Mouse (Mus musculus): ENCODE data around the gene Olfr781. TPM values are rescaled to one million over a fixed set of nuclear protein-coding genes. Genes with fewer than 3 reads are reported as not detected.
"Not testable (repeated sequence)": the region's sequence is repeated elsewhere in the genome, so short reads cannot be mapped to it uniquely, and the experiment has no call there.

Gene Olfr781
- not detected in 2 replicates for total RNA-seq (2021)
- long read RNA-seq, experiment 1, result 0 reads
- long read RNA-seq, experiment 2, result 0 reads

DNA sequence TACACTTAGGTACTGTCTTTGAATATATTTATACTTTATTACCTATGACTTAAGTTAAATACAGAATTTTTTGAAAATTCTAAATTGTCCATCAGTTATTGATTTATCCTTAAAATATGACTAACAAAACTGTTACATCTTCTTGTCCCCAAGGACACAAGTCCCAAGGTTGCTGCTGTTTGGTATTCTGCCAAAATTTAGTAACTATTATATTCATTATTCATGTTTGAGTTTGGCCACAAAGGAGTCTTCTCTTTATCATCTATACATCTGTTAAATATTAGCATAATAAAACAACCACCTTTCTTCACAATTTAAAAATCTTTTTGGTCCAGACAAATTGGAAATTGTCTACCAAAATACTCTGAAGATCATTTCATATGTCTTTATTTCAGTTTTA lies at the start of gene Olfr781:
Olfr781 (plus strand) TSS at position 301 of the 400 bp plus-strand sequence.
- no peak for DNase-seq

DNA sequence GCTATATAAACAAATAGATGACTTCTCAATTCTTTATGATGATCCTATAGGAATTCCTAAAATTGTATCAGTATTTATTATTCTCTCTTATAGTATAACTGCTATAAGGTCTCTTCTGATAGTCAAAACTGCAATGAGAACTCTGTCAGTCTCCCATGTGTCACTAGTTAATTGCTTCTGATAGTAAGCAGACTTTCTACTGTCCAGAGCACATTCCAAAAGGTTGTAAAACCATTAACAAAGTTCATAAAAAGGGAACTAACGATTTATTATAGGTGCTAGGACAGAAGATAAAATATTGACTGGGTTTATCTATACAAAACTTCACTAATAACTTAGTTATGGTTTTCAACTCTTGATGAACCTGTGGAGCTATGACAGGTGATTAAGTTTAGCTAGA lies 15.7 kb upstream of the Olfr781 start:
- DNase-seq, result not testable (repeated sequence)

DNA sequence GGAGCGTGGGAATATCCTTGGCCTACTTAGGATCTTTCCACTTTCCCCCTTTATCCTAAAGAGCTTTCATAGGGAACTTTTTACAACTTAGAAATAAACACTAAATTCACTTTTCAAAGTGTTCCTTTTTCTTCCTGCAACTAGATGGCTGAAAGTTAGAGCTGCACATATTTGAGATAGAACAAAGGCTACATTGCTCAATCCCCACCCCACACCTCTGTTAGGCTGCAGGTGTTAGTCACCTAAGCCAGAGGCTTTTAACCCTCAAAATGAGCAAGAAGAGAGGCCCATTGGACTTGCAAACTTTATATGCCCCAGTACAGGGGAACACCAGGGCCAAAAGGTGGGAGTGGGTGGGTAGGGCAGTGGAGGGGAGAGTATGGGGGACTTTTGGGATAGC lies 15.1 kb upstream of the Olfr781 start:
- not testable (repeated sequence) for DNase-seq

DNA sequence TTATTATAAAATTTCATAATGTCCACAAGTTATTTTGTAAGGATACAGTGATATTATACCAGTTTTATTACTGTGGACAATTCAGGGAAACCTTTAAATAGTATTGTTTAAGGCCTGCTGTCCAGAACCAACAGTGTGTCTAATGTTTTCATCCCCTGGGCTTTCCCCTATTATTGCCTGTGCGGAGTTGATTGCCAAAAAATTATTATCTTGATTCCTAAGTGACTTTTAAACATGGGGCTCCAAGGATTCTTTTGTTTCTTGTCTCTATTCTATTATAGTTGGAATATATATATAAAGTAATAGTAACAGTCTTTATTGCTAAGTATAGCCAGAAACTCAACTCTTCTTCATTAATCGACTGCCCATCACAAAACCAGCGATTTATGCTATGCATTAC lies 10.8 kb upstream of the Olfr781 start, which contains the start of gene Olfr780:
Olfr780 (plus strand) TSS at position 301 of the 400 bp plus-strand sequence.
- DNase-seq, result no peak

DNA sequence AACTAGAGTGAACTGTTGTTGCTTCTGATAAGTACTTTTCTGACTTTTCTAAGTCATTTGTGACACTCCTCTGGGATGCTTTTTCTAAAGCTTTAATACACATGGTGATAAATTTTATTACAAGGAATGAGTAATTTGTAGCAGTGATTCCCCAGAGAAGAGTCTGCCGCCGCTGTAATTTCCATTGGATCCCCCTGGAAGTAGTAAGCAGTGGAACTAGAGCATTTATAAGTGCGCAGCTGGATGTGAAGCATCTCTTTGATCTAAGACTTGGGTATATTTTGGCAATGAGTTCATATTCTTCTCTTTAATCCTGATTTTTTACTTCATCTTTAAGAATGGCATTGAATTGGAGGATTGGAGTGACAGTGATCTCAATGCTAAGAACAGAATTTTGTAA lies 19.9 kb downstream of the Olfr781 start, which contains the start of gene Olfr782:
Olfr782 (plus strand) TSS at position 301 of the 400 bp plus-strand sequence.
- no peak for DNase-seq

DNA sequence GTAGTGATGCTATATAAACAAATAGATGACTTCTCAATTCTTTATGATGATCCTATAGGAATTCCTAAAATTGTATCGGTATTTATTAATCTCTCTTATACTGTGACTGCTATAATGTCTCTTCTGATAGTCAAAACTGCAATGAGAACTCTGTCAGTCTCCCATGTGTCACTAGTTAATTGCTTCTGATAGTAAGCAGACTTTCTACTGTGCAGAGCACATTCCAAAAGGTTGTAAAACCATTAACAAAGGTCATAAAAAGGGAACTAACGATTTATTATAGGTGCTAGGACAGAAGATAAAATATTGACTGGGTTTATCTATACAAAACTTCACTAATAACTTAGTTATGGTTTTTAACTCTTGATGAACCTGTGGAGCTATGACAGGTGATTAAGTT lies 23.8 kb downstream of the Olfr781 start:
- not testable (repeated sequence) for DNase-seq

DNA sequence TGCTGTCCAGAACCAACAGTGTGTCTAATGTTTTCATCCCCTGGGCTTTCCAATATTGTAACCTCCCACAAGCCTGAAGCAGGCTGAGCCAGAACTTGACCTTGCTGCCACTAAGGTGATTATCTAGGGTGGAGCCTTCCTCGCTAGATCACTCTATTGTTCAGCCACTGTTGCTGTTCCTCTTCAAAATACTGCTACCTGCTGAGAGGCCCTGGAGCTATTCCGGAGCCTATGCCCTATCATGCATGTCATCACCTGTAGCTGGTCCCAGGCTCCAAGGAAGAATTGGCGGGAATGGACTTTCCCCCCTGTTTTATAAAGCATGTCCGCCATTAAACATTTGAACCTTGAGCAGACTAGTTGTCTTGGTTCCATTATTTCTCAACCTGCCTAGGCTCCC lies 27.8 kb downstream of the Olfr781 start:
- DNase-seq, result not testable (repeated sequence)

DNA sequence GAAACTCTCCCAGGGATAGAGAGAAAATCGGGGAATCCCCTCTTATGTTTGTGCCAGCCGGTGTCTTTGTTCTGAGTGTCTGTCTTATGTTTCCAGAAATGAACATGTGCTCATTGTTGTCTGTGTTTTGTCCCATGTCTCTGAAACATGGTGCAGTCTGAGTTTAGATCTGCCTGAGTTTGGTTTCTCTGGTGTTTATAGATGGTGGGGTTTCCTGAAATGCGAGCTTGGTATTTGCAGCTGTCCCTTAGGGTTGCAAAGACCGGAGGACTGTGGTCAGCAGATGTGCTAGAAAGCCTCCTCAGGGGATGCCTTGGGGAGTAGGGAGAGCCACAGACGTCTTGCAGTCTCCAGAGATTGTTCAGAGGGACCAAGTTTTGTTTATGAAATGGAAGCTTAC lies 28.7 kb downstream of the Olfr781 start:
- DNase-seq, result no peak

DNA sequence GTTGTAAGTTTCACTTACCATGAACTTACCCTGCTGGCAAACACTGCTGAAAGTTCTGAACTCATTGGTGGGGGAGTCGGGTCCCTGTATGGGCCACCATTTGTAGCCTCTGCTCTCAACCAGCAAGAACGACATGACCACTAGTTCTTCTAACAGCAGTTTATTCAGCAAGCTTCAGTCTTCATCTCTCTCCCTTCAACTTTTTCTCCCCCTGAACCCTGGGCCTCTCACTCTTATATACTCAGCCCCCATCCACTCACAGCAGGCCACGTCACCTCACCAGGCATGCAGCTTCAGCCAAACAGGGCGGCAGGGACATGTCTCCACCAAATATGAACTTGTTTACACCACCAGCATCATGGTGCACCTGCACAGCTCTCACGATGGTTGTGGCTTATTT lies 45.4 kb downstream of the Olfr781 start:
- not testable (repeated sequence) for DNase-seq

Other genes with a start within 250 kb of the Olfr781 start
- not detected in 2 replicates for gene Olfr767, start 245.9 kb upstream of the Olfr781 start, total RNA-seq (2021)
- gene Olfr768, start 229.5 kb upstream of the Olfr781 start, total RNA-seq (2021), result not detected in 2 replicates
- not detected in 2 replicates for gene Olfr769, start 211.0 kb upstream of the Olfr781 start, total RNA-seq (2021)
- not detected in 2 replicates for gene Olfr770, start 189.9 kb upstream of the Olfr781 start, total RNA-seq (2021)
- gene Olfr771, start 164.1 kb upstream of the Olfr781 start, total RNA-seq (2021), result not detected in 2 replicates
- gene Olfr772, start 150.9 kb upstream of the Olfr781 start, total RNA-seq (2021), result not detected in 2 replicates
- gene Olfr773, start 141.4 kb upstream of the Olfr781 start, total RNA-seq (2021), result not detected in 2 replicates
- not detected in 2 replicates for gene Olfr774, start 92.7 kb upstream of the Olfr781 start, total RNA-seq (2021)
- not detected in 2 replicates for gene Olfr775, start 80.4 kb upstream of the Olfr781 start, total RNA-seq (2021)
- not detected in 2 replicates for gene Olfr776, start 69.7 kb upstream of the Olfr781 start, total RNA-seq (2021)
- gene Olfr777, start 57.4 kb upstream of the Olfr781 start, total RNA-seq (2021), result not detected in 2 replicates
- not detected in 2 replicates for gene Olfr780, start 10.7 kb upstream of the Olfr781 start, total RNA-seq (2021)
- gene Olfr782, start 20.0 kb downstream of the Olfr781 start, total RNA-seq (2021), result not detected in 2 replicates
- not detected in 2 replicates for gene Olfr784, start 55.2 kb downstream of the Olfr781 start, total RNA-seq (2021)
- not detected in 2 replicates for gene Olfr785, start 76.6 kb downstream of the Olfr781 start, total RNA-seq (2021)
- gene Olfr786, start 98.5 kb downstream of the Olfr781 start, total RNA-seq (2021), result not detected in 2 replicates
- gene Olfr787, start 133.0 kb downstream of the Olfr781 start, total RNA-seq (2021), result not detected in 2 replicates
- gene Olfr788, start 142.1 kb downstream of the Olfr781 start, total RNA-seq (2021), result not detected in 2 replicates
- gene Olfr789, start 155.9 kb downstream of the Olfr781 start, total RNA-seq (2021), result not detected in 2 replicates
- gene Olfr790, start 169.6 kb downstream of the Olfr781 start, total RNA-seq (2021), result not detected in 2 replicates
- gene Olfr791, start 192.9 kb downstream of the Olfr781 start, total RNA-seq (2021), result not detected in 2 replicates
- gene Olfr792, start 210.3 kb downstream of the Olfr781 start, total RNA-seq (2021), result not detected in 2 replicates
- gene Olfr794, start 238.8 kb downstream of the Olfr781 start, total RNA-seq (2021), result not detected in 2 replicates

All from adrenal gland, postnatal 14 days (tissue).